Mouse (Mus musculus): ENCODE data around the gene Gja4.

- TF ChIP-seq CTCF (IDR thresholded peaks at IDR 0.05; ENCODE audit: borderline replicate concordance, control insufficient read depth, extremely low read depth, insufficient read depth, low read length, poor library complexity) (no peak), POLR2A (IDR thresholded peaks at IDR 0.05; ENCODE audit: control insufficient read depth, extremely low read depth, insufficient read depth, low read length, poor library complexity) (no peak)
These were observed 2.3 kb downstream of the Gja4 start for GRCm38 (mm10) chr4:127311561-127311960.

Measured in thymus, adult 2 months (tissue).